In genomic region chr11:113294518-113294917, GRCm38 (mm10) we compare ENCODE assay signal across 11 mouse cellular contexts.
DNase-seq lines count a peak whose midpoint lies in the region; ATAC-seq lines count a peak whose summit lies in the region.
"Had no signal": no experiment of that assay in that cellular context is flagged by ENCODE, and none has a peak within 500 bp of the region (broad histone marks: within the 10 kb centered on the region; RNA-seq: fewer than 3 reads in every experiment).

No protein-coding gene starts in this region.

- H3K36me3 ChIP-seq in heart, embryonic 12.5 days = no peaks in the 10 kb centered on the region
- no peaks in the 10 kb centered on the region for H3K36me3 ChIP-seq in heart, embryonic 10.5 days
- no peaks in the 10 kb centered on the region for H3K36me3 ChIP-seq in embryonic facial prominence, embryonic 12.5 days
- no peaks in the 10 kb centered on the region for H3K36me3 ChIP-seq in hindbrain, embryonic 11.5 days (ENCODE audit: control insufficient read depth, insufficient read depth, low read length)
- no peaks in the 10 kb centered on the region for H3K36me3 ChIP-seq in midbrain, embryonic 13.5 days

- no peak overlapping the region for H3K4me3 ChIP-seq in heart, embryonic 12.5 days
- no peak overlapping the region for H3K4me3 ChIP-seq in heart, embryonic 10.5 days
- no peak overlapping the region for H3K4me3 ChIP-seq in embryonic facial prominence, embryonic 12.5 days
- H3K4me3 ChIP-seq in hindbrain, embryonic 11.5 days (ENCODE audit: low read depth, low read length) = no peak overlapping the region
- no peak overlapping the region for H3K4me3 ChIP-seq in midbrain, embryonic 13.5 days (replicated peaks)

- DNase-seq in heart, embryonic 10.5 days (ENCODE audit: low spot score) = no peak
- DNase-seq in hindbrain, embryonic 11.5 days (ENCODE audit: low spot score) = peak; percentile 43
- no peak for DNase-seq in lung, postnatal 10 days
- DNase-seq: lung, adult 2 months had no signal

- H3K4me2 ChIP-seq in heart, embryonic 12.5 days = no peak overlapping the region
- H3K4me2 ChIP-seq in embryonic facial prominence, embryonic 12.5 days (replicated peaks) = 0 out of 2 replicates have a peak overlapping the region, but pooled peaks have one; percentile 8
- no peak overlapping the region; the same call in 1 of the 2 replicates for H3K4me2 ChIP-seq in hindbrain, embryonic 11.5 days (replicated peaks; ENCODE audit: low read depth, low read length)
- H3K4me2 ChIP-seq in midbrain, embryonic 13.5 days (replicated peaks) = no peak overlapping the region

- H3K4me1 ChIP-seq in heart, embryonic 12.5 days (replicated peaks) = peaks cover 4% of the 10 kb centered on the region; the same call in 1 of the 2 replicates
- peaks cover 20% of the 10 kb centered on the region for H3K4me1 ChIP-seq in heart, embryonic 10.5 days
- peaks cover 40% of the 10 kb centered on the region for H3K4me1 ChIP-seq in embryonic facial prominence, embryonic 12.5 days
- H3K4me1 ChIP-seq in hindbrain, embryonic 11.5 days (replicated peaks; ENCODE audit: control insufficient read depth, insufficient read depth, low read length) = peaks cover 11% of the 10 kb centered on the region
- H3K4me1 ChIP-seq in midbrain, embryonic 13.5 days (replicated peaks) = peaks cover 47% of the 10 kb centered on the region

- H3K9me3 ChIP-seq in heart, embryonic 12.5 days (replicated peaks) = no peaks in the 10 kb centered on the region
- no peaks in the 10 kb centered on the region for H3K9me3 ChIP-seq in heart, embryonic 10.5 days
- H3K9me3 ChIP-seq in embryonic facial prominence, embryonic 12.5 days = no peaks in the 10 kb centered on the region
- H3K9me3 ChIP-seq in hindbrain, embryonic 11.5 days (ENCODE audit: control insufficient read depth, low read length) = no peaks in the 10 kb centered on the region
- no peaks in the 10 kb centered on the region for H3K9me3 ChIP-seq in midbrain, embryonic 13.5 days

- H3K9ac ChIP-seq in heart, embryonic 12.5 days = no peak overlapping the region
- no peak overlapping the region for H3K9ac ChIP-seq in embryonic facial prominence, embryonic 12.5 days
- 0 out of 2 replicates have a peak overlapping the region, but pooled peaks have one; percentile 8 for H3K9ac ChIP-seq in hindbrain, embryonic 11.5 days (ENCODE audit: low read depth, low read length)
- no peak overlapping the region for H3K9ac ChIP-seq in midbrain, embryonic 13.5 days (replicated peaks)

- 0 out of 2 replicates have a peak, but pooled peaks have one; percentile 5 for ATAC-seq in heart, embryonic 12.5 days (ENCODE audit: insufficient number of reproducible peaks, low FRiP score)
- 0 out of 2 replicates have a peak, but pooled peaks have one; percentile 26 for ATAC-seq in embryonic facial prominence, embryonic 12.5 days (ENCODE audit: insufficient number of reproducible peaks, insufficient read depth, low FRiP score, low TSS enrichment)
- peak; percentile 33 for ATAC-seq in hindbrain, embryonic 11.5 days (ENCODE audit: low FRiP score)
- ATAC-seq in midbrain, embryonic 13.5 days = peak; percentile 66
- ATAC-seq in granulocyte monocyte progenitor cell, adult 5-6 weeks (replicated peaks; ENCODE audit: poor library complexity, severe bottlenecking) = no peak
- no peak for ATAC-seq in megakaryocyte-erythroid progenitor cell, adult 5-6 weeks (replicated peaks; ENCODE audit: low FRiP score, low TSS enrichment, poor library complexity, severe bottlenecking)
- ATAC-seq: activated CD4-positive, CD25-positive, alpha-beta regulatory T cell, adult 4 months had no signal

- peak overlapping the region; percentile 30; the same call in 1 of the 2 replicates for H3K27ac ChIP-seq in heart, embryonic 12.5 days (ENCODE audit: poor library complexity, severe bottlenecking)
- H3K27ac ChIP-seq in heart, embryonic 10.5 days = no peak overlapping the region
- H3K27ac ChIP-seq in embryonic facial prominence, embryonic 12.5 days = peak overlapping the region; percentile 47
- H3K27ac ChIP-seq in hindbrain, embryonic 11.5 days (ENCODE audit: low read depth, low read length) = peak overlapping the region; percentile 56
- H3K27ac ChIP-seq in midbrain, embryonic 13.5 days = peak overlapping the region; percentile 40; the same call in 1 of the 2 replicates

- H3K27me3 ChIP-seq in heart, embryonic 12.5 days (replicated peaks) = no peaks in the 10 kb centered on the region
- peaks cover 15% of the 10 kb centered on the region for H3K27me3 ChIP-seq in heart, embryonic 10.5 days (ENCODE audit: insufficient read depth, poor library complexity, severe bottlenecking)
- H3K27me3 ChIP-seq in embryonic facial prominence, embryonic 12.5 days = no peaks in the 10 kb centered on the region
- H3K27me3 ChIP-seq in hindbrain, embryonic 11.5 days (ENCODE audit: control insufficient read depth, insufficient read depth, low read length) = no peaks in the 10 kb centered on the region
- H3K27me3 ChIP-seq in midbrain, embryonic 13.5 days = peaks cover 17% of the 10 kb centered on the region
- H3K27me3 ChIP-seq: CH12.LX had no signal

- 53% methylated on average over 8 of the region's 8 CpGs for WGBS in heart, embryonic 12.5 days
- WGBS in heart, embryonic 10.5 days = 55% methylated on average over 8 of the region's 8 CpGs
- WGBS in embryonic facial prominence, embryonic 12.5 days = 13% methylated on average over 8 of the region's 8 CpGs
- 22% methylated on average over 8 of the region's 8 CpGs for whole genome bisulfite sequencing in hindbrain, embryonic 11.5 days
- WGBS in midbrain, embryonic 13.5 days = 34% methylated on average over 8 of the region's 8 CpGs

Comparison
In these comparisons a context has a peak if more than half of its experiments do, and no peak if none do; other contexts are left out.
1. ATAC-seq: peak in heart, embryonic 12.5 days (single experiment), embryonic facial prominence, embryonic 12.5 days (single experiment), hindbrain, embryonic 11.5 days (single experiment) and midbrain, embryonic 13.5 days (single experiment); none in granulocyte monocyte progenitor cell, adult 5-6 weeks (single experiment) and megakaryocyte-erythroid progenitor cell, adult 5-6 weeks (single experiment).